In the genomic region with DNA sequence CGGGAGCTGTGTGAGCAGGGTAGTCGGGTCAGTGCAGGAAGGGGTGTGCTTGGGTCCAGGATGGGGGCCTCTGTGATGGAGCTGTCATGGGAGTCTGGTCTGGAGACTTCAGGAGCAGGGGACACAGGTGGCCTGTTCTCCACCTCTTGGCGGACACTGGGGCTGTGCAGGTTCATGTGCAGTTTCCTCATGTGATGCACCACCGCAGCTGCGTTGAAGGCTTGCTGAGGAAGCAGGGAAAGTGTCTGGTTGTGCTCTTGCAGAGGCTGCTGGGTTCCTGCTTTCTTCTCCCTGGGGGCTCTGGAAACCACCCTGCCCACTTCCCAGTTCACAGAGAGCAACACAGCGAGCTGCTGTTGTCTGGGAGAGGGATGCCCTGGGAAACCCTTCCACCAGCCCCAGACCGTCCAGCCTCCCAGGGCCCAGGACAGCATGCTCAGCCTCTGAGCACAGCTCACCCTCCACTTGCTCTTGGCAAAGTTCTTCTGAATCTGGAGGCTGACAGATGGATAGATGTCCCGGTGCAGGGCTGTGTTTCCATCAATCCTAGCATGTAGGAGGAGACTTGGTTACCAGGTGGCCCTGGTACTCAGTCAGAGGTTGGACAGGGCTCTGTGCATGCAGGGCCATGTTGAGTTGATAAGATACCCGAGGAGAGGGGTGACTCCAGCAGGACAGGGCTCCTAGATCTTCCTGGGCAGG, we compare ENCODE assay signal across 19 mouse cellular contexts. TPM values are rescaled to one million over a fixed set of nuclear protein-coding genes. Genes with fewer than 3 reads are reported as not detected.
A peak's percentile ranks its signal among the peaks of the same experiment; 100 is the strongest.
DNase-seq lines count a peak whose midpoint lies in the region; ATAC-seq lines count a peak whose summit lies in the region.
"Had no signal": no experiment of that assay in that cellular context is flagged by ENCODE, and none has a peak within 500 bp of the region (broad histone marks: within the 10 kb centered on the region; RNA-seq: fewer than 3 reads in every experiment).

No protein-coding gene starts in this region.

- no peak overlapping the region for H3K4me3 ChIP-seq in hindbrain, embryonic 10.5 days
- H3K4me3 ChIP-seq in hindbrain, embryonic 16.5 days (ENCODE audit: low read length), result no peak overlapping the region
- H3K4me3 ChIP-seq: lung, embryonic 15.5 days had no signal

- peak overlapping the region; percentile 16; the same call in 1 of the 2 replicates for H3K27ac ChIP-seq in hindbrain, embryonic 10.5 days
- H3K27ac ChIP-seq in hindbrain, embryonic 16.5 days (ENCODE audit: low read depth, low read length), result no peak overlapping the region
- H3K27ac ChIP-seq: liver, embryonic 14.5 days; lung, embryonic 15.5 days; macrophage had no signal

- H3K36me3 ChIP-seq in hindbrain, embryonic 10.5 days, result peaks cover 15% of the 10 kb centered on the region; the same call in 1 of the 2 replicates
- peaks cover 18% of the 10 kb centered on the region for H3K36me3 ChIP-seq in hindbrain, embryonic 16.5 days (ENCODE audit: control insufficient read depth, insufficient read depth, low read length)

- no peak for DNase-seq in hindbrain, embryonic 10.5 days (ENCODE audit: low spot score)
- peak; percentile 86 for DNase-seq in brain, adult 2 months (ENCODE audit: low read depth, low spot score)
- peak; percentile 61 to 73 for DNase-seq in cerebellum, adult 18-20 months
- DNase-seq in urinary bladder, adult 18-20 months (ENCODE audit: low spot score in 2 of 2), result no peak
- DNase-seq in heart, postnatal 36 days, result no peak
- DNase-seq: B cell, adult 2 months; heart, adult 18-20 months; kidney, adult 2 months; kidney, postnatal 25 days; retina, postnatal 1 day had no signal

- intact Hi-C loops in heart, postnatal 36 days (cut with DNase I), result no loop called here

- H3K27me3 ChIP-seq in hindbrain, embryonic 10.5 days (ENCODE audit: insufficient read depth, poor library complexity, severe bottlenecking), result no peaks in the 10 kb centered on the region
- no peaks in the 10 kb centered on the region for H3K27me3 ChIP-seq in hindbrain, embryonic 16.5 days (replicated peaks; ENCODE audit: control insufficient read depth, insufficient read depth, low read length)
- H3K27me3 ChIP-seq: lung, embryonic 15.5 days had no signal

- H3K4me2 ChIP-seq in hindbrain, embryonic 16.5 days (ENCODE audit: low read length), result no peak overlapping the region
- H3K4me2 ChIP-seq: lung, embryonic 15.5 days; midbrain, embryonic 11.5 days had no signal

- 76% methylated on average over 9 of the region's 9 CpGs for WGBS in hindbrain, embryonic 10.5 days
- WGBS in hindbrain, embryonic 16.5 days, result 81% methylated on average over 9 of the region's 9 CpGs

- no peak for ATAC-seq in hindbrain, embryonic 16.5 days
- ATAC-seq in common myeloid progenitor, adult 5-6 weeks (replicated peaks; ENCODE audit: low read depth, poor library complexity, severe bottlenecking), result 0 out of 2 replicates have a peak, but pooled peaks have one; percentile 22
- no peak for ATAC-seq in erythroblast, adult 5-6 weeks (replicated peaks; ENCODE audit: low FRiP score, poor library complexity, severe bottlenecking)

- no peaks in the 10 kb centered on the region for H3K9me3 ChIP-seq in hindbrain, embryonic 10.5 days
- H3K9me3 ChIP-seq in hindbrain, embryonic 16.5 days (ENCODE audit: control insufficient read depth, low read length), result no peaks in the 10 kb centered on the region
- H3K9me3 ChIP-seq: lung, embryonic 15.5 days had no signal

- H3K4me1 ChIP-seq in hindbrain, embryonic 10.5 days (replicated peaks), result 0 out of 2 replicates have a peak, but pooled peaks cover 9% of the 10 kb centered on the region
- no peaks in the 10 kb centered on the region for H3K4me1 ChIP-seq in hindbrain, embryonic 16.5 days (ENCODE audit: control insufficient read depth, insufficient read depth, low read depth, low read length)
- H3K4me1 ChIP-seq: lung, embryonic 15.5 days had no signal

- no peak overlapping the region for H3K9ac ChIP-seq in hindbrain, embryonic 16.5 days (ENCODE audit: low read depth, low read length)
- H3K9ac ChIP-seq: liver, embryonic 14.5 days; lung, embryonic 15.5 days had no signal

RNA-seq across cellular contexts. Expression of a gene that starts 21.7 kb away (rescaled TPM):
- 11.8 and 15.5 TPM in 2 replicates for polyA plus RNA-seq in hindbrain, embryonic 10.5 days (2016; fragmentation: Nextera tagmentation; extraction: Ambion mirVana)
- polyA plus RNA-seq in hindbrain, embryonic 16.5 days (2015; fragmentation: Nextera tagmentation; extraction: Ambion mirVana), result 44.2 and 44.6 TPM in 2 replicates
- total RNA-seq in common myeloid progenitor, adult 5-6 weeks (2017), result 0.09 TPM in 1 of 2 replicates, not detected in the other
- total RNA-seq in erythroblast, adult 5-6 weeks (2015; ENCODE audit: low replicate concordance), result not detected in 2 replicates
- not detected in 2 replicates for total RNA-seq in erythroblast, adult 5-6 weeks (2017; ENCODE audit: low replicate concordance)
- 1 to 10 TPM in 1 of 2 experiments, not detected in 1; 1.0 TPM for total RNA-seq in heart, postnatal 36 days (2021)
- total RNA-seq: hematopoietic stem cell, adult 5-6 weeks; monocyte, adult 5-6 weeks had no signal
- polyA plus RNA-seq: macrophage had no signal

Comparison
In these comparisons a context has a peak if more than half of its experiments do, and no peak if none do; other contexts are left out.
1. DNase-seq: peak in brain, adult 2 months (single experiment) and cerebellum, adult 18-20 months (2 of 2); none in hindbrain, embryonic 10.5 days (single experiment), urinary bladder, adult 18-20 months (0 of 2) and heart, postnatal 36 days (0 of 2).